Mouse (Mus musculus): ENCODE data around the gene Socs2. TPM values are rescaled to one million over a fixed set of nuclear protein-coding genes. Genes with fewer than 3 reads are reported as not detected.

Socs2 gene
- total and polyA plus RNA-seq, 3 experiments = 16.5 to 24.9 TPM; not detected in 1

- TF ChIP-seq HCFC1 (IDR thresholded peaks at IDR 0.05; ENCODE audit: low read depth, low read length) (0 out of 2 replicates have a peak, but pooled peaks have one; percentile 36), ZC3H11A (IDR thresholded peaks at IDR 0.05; ENCODE audit: low read depth, low read length) (no peak), POLR2A (IDR thresholded peaks at IDR 0.05; ENCODE audit: control insufficient read depth in 1 of 2, insufficient read depth in 1 of 2, low read depth in 1 of 2, low read length in 2 of 2, poor library complexity in 1 of 2) (no peak), E2F4 (IDR thresholded peaks at IDR 0.05; ENCODE audit: borderline replicate concordance, low read depth, low read length) (no peak), USF2 (IDR thresholded peaks at IDR 0.05; ENCODE audit: borderline replicate concordance in 1 of 2, insufficient read depth in 1 of 2, low read depth in 1 of 2, low read length in 2 of 2) (no peak), ELF1 (IDR thresholded peaks at IDR 0.05; ENCODE audit: low read depth, low read length) (no peak)
- H3K79me2 ChIP-seq (ENCODE audit: control insufficient read depth, insufficient read depth, low read length, poor library complexity) = no peaks in the 10 kb centered on the region
- no peaks in the 10 kb centered on the region for H3K36me3 ChIP-seq (ENCODE audit: control insufficient read depth in 1 of 2, insufficient read depth in 2 of 2, low read length in 2 of 2)
- no peak overlapping the region for H3K9ac ChIP-seq (ENCODE audit: control insufficient read depth, low read depth, low read length, poor library complexity, severe bottlenecking)
- no peaks in the 10 kb centered on the region for H3K4me1 ChIP-seq (ENCODE audit: control insufficient read depth in 1 of 2, insufficient read depth in 2 of 2, low read length in 2 of 2)
- H3K27me3 ChIP-seq (ENCODE audit: control insufficient read depth in 1 of 2, insufficient read depth in 2 of 2, low read length in 2 of 2) = 0 out of 4 replicates have a peak, but pooled peaks cover 0 to 2% of the 10 kb centered on the region in 2 experiments
- H3K4me3 ChIP-seq (ENCODE audit: control insufficient read depth in 1 of 2, insufficient read depth in 1 of 2, low read depth in 2 of 2, low read length in 2 of 2) = no peak overlapping the region
- no peak overlapping the region for H3K27ac ChIP-seq (ENCODE audit: control insufficient read depth, low read depth, low read length)
- H3K9me3 ChIP-seq (replicated peaks; ENCODE audit: insufficient read depth, low read length) = no peaks in the 10 kb centered on the region
- DNase-seq (ENCODE audit: low read depth, low spot score) = peak; percentile 71
Measured at GRCm38 (mm10) chr10:95357721-95358120, 59.3 kb downstream of the Socs2 start.

- H3K27ac ChIP-seq (ENCODE audit: control insufficient read depth, low read depth, low read length) = no peak overlapping the region
- DNase-seq (ENCODE audit: low read depth, low spot score) = no peak
- H3K27me3 ChIP-seq (ENCODE audit: control insufficient read depth in 1 of 2, insufficient read depth in 2 of 2, low read length in 2 of 2) = 0 out of 4 replicates have a peak, but pooled peaks cover 0 to 2% of the 10 kb centered on the region in 2 experiments
- no peak overlapping the region for H3K9ac ChIP-seq (ENCODE audit: control insufficient read depth, low read depth, low read length, poor library complexity, severe bottlenecking)
- H3K36me3 ChIP-seq (ENCODE audit: control insufficient read depth in 1 of 2, insufficient read depth in 2 of 2, low read length in 2 of 2) = no peaks in the 10 kb centered on the region
- H3K4me1 ChIP-seq (ENCODE audit: control insufficient read depth in 1 of 2, insufficient read depth in 2 of 2, low read length in 2 of 2) = no peaks in the 10 kb centered on the region
- H3K79me2 ChIP-seq (ENCODE audit: control insufficient read depth, insufficient read depth, low read length, poor library complexity) = no peaks in the 10 kb centered on the region
- H3K9me3 ChIP-seq (replicated peaks; ENCODE audit: insufficient read depth, low read length) = no peaks in the 10 kb centered on the region
- no peak for TF ChIP-seq NELFE (IDR thresholded peaks at IDR 0.05; ENCODE audit: low read depth, low read length)
- no peak for TF ChIP-seq NRF1 (IDR thresholded peaks at IDR 0.05; ENCODE audit: insufficient read depth, low read depth, low read length, poor library complexity, severe bottlenecking)
- TF ChIP-seq MAZ (IDR thresholded peaks at IDR 0.05; ENCODE audit: low read depth, low read length) = no peak
- no peak for TF ChIP-seq RAD21 (IDR thresholded peaks at IDR 0.05; ENCODE audit: low read depth, low read length)
- no peak for TF ChIP-seq USF2 (IDR thresholded peaks at IDR 0.05; ENCODE audit: borderline replicate concordance in 1 of 2, insufficient read depth in 1 of 2, low read depth in 1 of 2, low read length in 2 of 2)
- TF ChIP-seq JUND (IDR thresholded peaks at IDR 0.05; ENCODE audit: low read depth, low read length) = no peak
- no peak for TF ChIP-seq ELF1 (IDR thresholded peaks at IDR 0.05; ENCODE audit: low read depth, low read length)
- no peak for TF ChIP-seq GABPA (IDR thresholded peaks at IDR 0.05; ENCODE audit: low read depth, low read length)
- no peak for TF ChIP-seq TAL1 (IDR thresholded peaks at IDR 0.05; ENCODE audit: low read length)
- TF ChIP-seq ZKSCAN1 (IDR thresholded peaks at IDR 0.05; ENCODE audit: low read depth, low read length) = no peak
- no peak for TF ChIP-seq MYC (IDR thresholded peaks at IDR 0.05; ENCODE audit: low read depth, low read length)
- TF ChIP-seq TCF12 (IDR thresholded peaks at IDR 0.05; ENCODE audit: low read depth, low read length) = no peak
- no peak for TF ChIP-seq MAX (IDR thresholded peaks at IDR 0.05; ENCODE audit: low read length)
- no peak for TF ChIP-seq SIN3A (IDR thresholded peaks at IDR 0.05; ENCODE audit: low read length)
- TF ChIP-seq MAFK (IDR thresholded peaks at IDR 0.05; ENCODE audit: borderline replicate concordance, low read depth, low read length) = no peak
- no peak for TF ChIP-seq TBP (IDR thresholded peaks at IDR 0.05; ENCODE audit: low read depth, low read length)
- TF ChIP-seq RCOR1 (IDR thresholded peaks at IDR 0.05; ENCODE audit: low read depth, low read length) = no peak
- TF ChIP-seq ZNF384 (IDR thresholded peaks at IDR 0.05; ENCODE audit: low read depth, low read length) = no peak
- no peak overlapping the region for H3K4me3 ChIP-seq (ENCODE audit: control insufficient read depth in 1 of 2, insufficient read depth in 1 of 2, low read depth in 2 of 2, low read length in 2 of 2)
Measured at GRCm38 (mm10) chr10:95356711-95357110, 60.3 kb downstream of the Socs2 start.

Measured in MEL (cell line).